Mouse (Mus musculus): ENCODE results near the gene Pxylp1. TPM values are rescaled to one million over a fixed set of nuclear protein-coding genes. Genes with fewer than 3 reads are reported as not detected.

Gene Pxylp1
- polyA plus RNA-seq, 1 experiment, result 4.7 TPM

DNA sequence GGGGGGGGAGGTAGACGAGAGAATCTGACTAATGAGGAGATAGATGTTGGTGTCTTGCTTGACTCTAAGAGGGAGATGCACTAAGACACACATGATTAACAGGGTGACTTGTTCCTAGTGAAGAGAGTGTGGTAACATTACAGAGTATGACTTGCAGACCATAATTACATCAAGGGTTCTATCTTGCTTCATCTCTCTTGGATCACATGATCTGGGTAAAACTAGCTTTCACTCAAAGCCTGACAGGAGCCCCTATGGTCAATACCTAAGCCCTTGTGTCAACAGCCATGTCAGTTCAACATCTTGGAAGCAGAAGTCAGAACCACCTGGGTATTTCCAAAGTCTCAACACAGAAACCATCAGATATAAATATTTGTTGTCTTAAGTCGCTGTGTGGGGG is 99.9 kb downstream of the Pxylp1 start:
- Histone ChIP-seq H3K4me1 (ENCODE audit: control insufficient read depth, insufficient read depth, insufficient read length) (peaks cover 4% of the 10 kb centered on the region; the same call in 1 of the 2 replicates), H3K4me3 (ENCODE audit: extremely low read depth, insufficient read depth, insufficient read length) (no peak overlapping the region), H3K36me3 (ENCODE audit: control insufficient read depth, insufficient read depth, low read length) (no peaks in the 10 kb centered on the region), H3K27ac (ENCODE audit: insufficient read depth, low read length) (no peak overlapping the region), H3K27me3 (ENCODE audit: control insufficient read depth, insufficient read depth, low read length) (no peaks in the 10 kb centered on the region)
- no peak for DNase-seq (ENCODE audit: low read depth in 1 of 2, low spot score in 2 of 2)
- no peak for TF ChIP-seq POLR2A (IDR thresholded peaks at IDR 0.05; ENCODE audit: low read depth, low read length)
- no peak for TF ChIP-seq CTCF (IDR thresholded peaks at IDR 0.05; ENCODE audit: extremely low read depth, insufficient read depth, insufficient read length, insufficient replicate concordance)
- WGBS, result 83% methylated on average over 2 of the region's 2 CpGs

DNA sequence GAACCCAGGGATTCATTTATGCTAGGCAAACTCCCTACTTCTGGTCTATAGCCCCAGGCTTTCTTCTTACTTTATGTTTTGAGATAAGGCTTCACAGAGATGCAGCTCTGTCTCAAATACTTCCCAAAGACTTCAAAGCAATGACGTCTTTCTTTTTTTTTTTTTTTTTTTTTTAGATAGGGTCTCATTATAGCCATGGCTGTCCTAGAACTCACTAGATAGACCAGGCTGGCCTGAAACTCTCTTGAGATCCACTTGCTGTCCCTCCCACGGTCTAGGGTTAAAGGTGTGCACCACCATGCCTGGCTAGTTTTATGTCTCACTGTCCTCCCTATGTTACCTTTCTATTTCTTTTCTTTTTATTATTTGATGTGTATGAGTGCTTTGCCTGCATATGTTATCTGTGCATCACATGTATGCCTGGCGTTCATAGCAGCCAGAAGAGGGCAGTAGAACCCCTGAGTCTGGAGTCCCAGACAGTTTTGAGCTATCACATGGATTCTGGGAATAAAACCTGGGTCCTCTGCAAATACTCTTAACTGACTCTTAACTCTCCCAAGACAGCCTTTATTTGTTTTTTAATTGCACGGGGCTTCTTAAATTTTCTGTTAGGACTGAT is 102.0 kb downstream of the Pxylp1 start:
- H3K4me1 ChIP-seq (ENCODE audit: control insufficient read depth, insufficient read depth, insufficient read length), result peaks cover 6% of the 10 kb centered on the region; the same call in 1 of the 2 replicates
- DNase-seq (ENCODE audit: low read depth in 1 of 2, low spot score in 2 of 2), result no peak
- TF ChIP-seq POLR2A (IDR thresholded peaks at IDR 0.05; ENCODE audit: low read depth, low read length), result no peak
- peak; percentile 11; the same call in 1 of the 2 replicates for TF ChIP-seq CTCF (IDR thresholded peaks at IDR 0.05; ENCODE audit: extremely low read depth, insufficient read depth, insufficient read length, insufficient replicate concordance)

DNA sequence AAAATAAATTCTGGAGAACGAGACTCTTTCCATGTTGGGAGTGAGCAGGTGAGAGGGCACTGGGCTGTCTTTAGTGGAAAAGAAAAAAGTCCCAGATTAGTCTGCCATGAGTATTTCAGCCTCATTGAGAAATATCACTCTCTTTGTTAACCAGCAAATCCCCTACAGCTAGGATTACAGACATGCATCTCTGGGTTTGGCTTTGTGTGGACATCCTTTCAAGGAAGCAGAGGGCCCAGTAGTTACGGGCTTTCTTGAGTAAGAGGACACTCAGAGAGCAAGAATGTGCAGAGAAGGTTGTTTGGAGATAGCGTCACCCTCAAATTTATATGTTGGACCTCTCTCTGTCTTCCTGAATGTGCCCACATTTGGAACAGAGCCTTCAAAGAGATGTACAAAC is 102.6 kb downstream of the Pxylp1 start:
- no peak overlapping the region for H3K27ac ChIP-seq (ENCODE audit: insufficient read depth, low read length)
- no peak for DNase-seq (ENCODE audit: low read depth in 1 of 2, low spot score in 2 of 2)
- TF ChIP-seq CTCF (IDR thresholded peaks at IDR 0.05; ENCODE audit: extremely low read depth, insufficient read depth, insufficient read length, insufficient replicate concordance), result no peak
- no peak for TF ChIP-seq POLR2A (IDR thresholded peaks at IDR 0.05; ENCODE audit: low read depth, low read length)
- 86% methylated on average over 3 of the region's 3 CpGs for WGBS
- H3K4me3 ChIP-seq (ENCODE audit: extremely low read depth, insufficient read depth, insufficient read length), result no peak overlapping the region
- H3K4me1 ChIP-seq (ENCODE audit: control insufficient read depth, insufficient read depth, insufficient read length), result peaks cover 4% of the 10 kb centered on the region; the same call in 1 of the 2 replicates
- H3K36me3 ChIP-seq (ENCODE audit: control insufficient read depth, insufficient read depth, low read length), result no peaks in the 10 kb centered on the region
- H3K27me3 ChIP-seq (ENCODE audit: control insufficient read depth, insufficient read depth, low read length), result no peaks in the 10 kb centered on the region

More for the DNA sequence above, 102.0 kb downstream of the Pxylp1 start:
- no peaks in the 10 kb centered on the region for H3K36me3 ChIP-seq (ENCODE audit: control insufficient read depth, insufficient read depth, low read length)
- no peaks in the 10 kb centered on the region for H3K27me3 ChIP-seq (ENCODE audit: control insufficient read depth, insufficient read depth, low read length)
- no peak overlapping the region for H3K4me3 ChIP-seq (ENCODE audit: extremely low read depth, insufficient read depth, insufficient read length)
- 77% methylated on average over 4 of the region's 4 CpGs for WGBS
- H3K27ac ChIP-seq (ENCODE audit: insufficient read depth, low read length), result no peak overlapping the region

DNA sequence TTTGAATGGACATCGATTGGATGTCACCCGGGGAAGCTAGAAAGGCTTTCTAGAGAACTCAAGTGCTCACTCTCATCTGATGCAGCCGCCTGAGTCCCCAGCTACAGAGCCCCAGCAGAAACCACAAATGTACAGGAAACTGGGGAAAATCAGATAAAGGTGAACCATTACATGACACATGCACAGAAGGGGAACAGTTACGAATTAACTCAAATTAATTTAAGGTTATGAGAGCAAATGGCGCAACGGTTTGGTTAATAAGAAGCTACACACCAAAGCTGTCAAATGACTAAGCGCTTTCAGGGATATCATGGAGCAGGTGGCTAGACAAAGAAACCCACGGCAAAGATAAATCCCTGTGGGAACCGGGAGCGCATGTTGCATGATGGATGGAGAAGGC is 104.7 kb downstream of the Pxylp1 start:
- Histone ChIP-seq H3K27me3 (ENCODE audit: control insufficient read depth, insufficient read depth, low read length) (no peaks in the 10 kb centered on the region), H3K4me3 (ENCODE audit: extremely low read depth, insufficient read depth, insufficient read length) (no peak overlapping the region), H3K36me3 (ENCODE audit: control insufficient read depth, insufficient read depth, low read length) (no peaks in the 10 kb centered on the region), H3K4me1 (ENCODE audit: control insufficient read depth, insufficient read depth, insufficient read length) (peaks cover 4% of the 10 kb centered on the region; the same call in 1 of the 2 replicates), H3K27ac (ENCODE audit: insufficient read depth, low read length) (no peak overlapping the region)
- 19% methylated on average over 10 of the region's 10 CpGs for WGBS
- TF ChIP-seq POLR2A (IDR thresholded peaks at IDR 0.05; ENCODE audit: low read depth, low read length) (no peak), CTCF (IDR thresholded peaks at IDR 0.05; ENCODE audit: extremely low read depth, insufficient read depth, insufficient read length, insufficient replicate concordance) (no peak)
- no peak for DNase-seq (ENCODE audit: low read depth in 1 of 2, low spot score in 2 of 2)

DNA sequence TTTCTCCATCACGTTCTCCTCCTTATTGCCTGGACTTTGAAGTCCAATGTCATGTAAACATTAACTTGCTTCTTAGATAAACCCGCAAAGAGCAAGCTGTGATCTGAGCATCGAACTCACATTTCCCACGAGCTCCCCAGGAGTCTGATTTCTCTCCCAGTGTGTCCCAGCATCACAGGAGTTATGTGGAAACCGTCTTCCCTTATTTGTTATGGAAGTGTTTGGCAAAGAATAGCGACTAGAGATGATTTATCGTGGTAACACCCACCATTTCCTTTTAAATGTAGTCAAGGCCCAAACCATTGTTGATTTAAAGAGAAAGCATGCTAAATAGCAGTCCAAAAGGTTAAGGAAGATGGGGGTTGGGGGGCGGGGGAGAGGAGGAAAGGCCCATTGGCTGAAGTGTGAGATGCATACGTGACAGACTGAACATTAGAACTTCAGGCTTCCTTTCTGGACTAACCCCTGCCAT is 106.6 kb downstream of the Pxylp1 start:
- Histone ChIP-seq H3K4me3 (ENCODE audit: extremely low read depth, insufficient read depth, insufficient read length) (no peak overlapping the region), H3K4me1 (ENCODE audit: control insufficient read depth, insufficient read depth, insufficient read length) (peaks cover 4% of the 10 kb centered on the region; the same call in 1 of the 2 replicates), H3K27me3 (ENCODE audit: control insufficient read depth, insufficient read depth, low read length) (no peaks in the 10 kb centered on the region), H3K27ac (ENCODE audit: insufficient read depth, low read length) (no peak overlapping the region), H3K36me3 (ENCODE audit: control insufficient read depth, insufficient read depth, low read length) (no peaks in the 10 kb centered on the region)
- no peak for DNase-seq (ENCODE audit: low read depth in 1 of 2, low spot score in 2 of 2)
- TF ChIP-seq CTCF (IDR thresholded peaks at IDR 0.05; ENCODE audit: extremely low read depth, insufficient read depth, insufficient read length, insufficient replicate concordance) (no peak), POLR2A (IDR thresholded peaks at IDR 0.05; ENCODE audit: low read depth, low read length) (no peak)
- 30% methylated on average over 9 of the region's 9 CpGs for WGBS

DNA sequence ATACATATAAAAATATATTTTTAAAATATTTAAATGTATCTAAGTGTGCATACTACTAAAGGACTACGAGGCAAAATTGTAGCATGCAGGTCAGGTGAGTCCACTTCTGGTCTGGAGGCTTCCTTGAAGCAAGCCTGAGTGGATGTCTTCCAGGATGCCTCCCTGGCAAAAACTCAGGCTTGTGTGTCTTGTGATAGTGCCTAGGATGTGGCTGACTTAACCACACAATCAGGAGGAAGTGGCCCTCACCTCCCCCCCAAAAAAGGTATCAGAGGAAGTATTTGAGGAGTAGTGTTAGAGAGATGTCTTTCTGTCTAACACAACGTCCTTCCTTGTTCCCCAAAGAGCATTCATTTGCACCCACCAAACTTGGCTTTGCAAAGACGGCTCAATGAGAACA is 107.3 kb downstream of the Pxylp1 start:
- H3K4me3 ChIP-seq (ENCODE audit: extremely low read depth, insufficient read depth, insufficient read length), result no peak overlapping the region
- 8% methylated on average over 3 of the region's 3 CpGs for WGBS
- H3K27me3 ChIP-seq (ENCODE audit: control insufficient read depth, insufficient read depth, low read length), result no peaks in the 10 kb centered on the region
- peaks cover 4% of the 10 kb centered on the region; the same call in 1 of the 2 replicates for H3K4me1 ChIP-seq (ENCODE audit: control insufficient read depth, insufficient read depth, insufficient read length)
- TF ChIP-seq CTCF (IDR thresholded peaks at IDR 0.05; ENCODE audit: extremely low read depth, insufficient read depth, insufficient read length, insufficient replicate concordance), result no peak
- no peak for TF ChIP-seq POLR2A (IDR thresholded peaks at IDR 0.05; ENCODE audit: low read depth, low read length)
- peak in 1 of 2 experiments; percentile 10 for DNase-seq (ENCODE audit: low read depth in 1 of 2, low spot score in 2 of 2)
- H3K27ac ChIP-seq (ENCODE audit: insufficient read depth, low read length), result no peak overlapping the region
- no peaks in the 10 kb centered on the region for H3K36me3 ChIP-seq (ENCODE audit: control insufficient read depth, insufficient read depth, low read length)

DNA sequence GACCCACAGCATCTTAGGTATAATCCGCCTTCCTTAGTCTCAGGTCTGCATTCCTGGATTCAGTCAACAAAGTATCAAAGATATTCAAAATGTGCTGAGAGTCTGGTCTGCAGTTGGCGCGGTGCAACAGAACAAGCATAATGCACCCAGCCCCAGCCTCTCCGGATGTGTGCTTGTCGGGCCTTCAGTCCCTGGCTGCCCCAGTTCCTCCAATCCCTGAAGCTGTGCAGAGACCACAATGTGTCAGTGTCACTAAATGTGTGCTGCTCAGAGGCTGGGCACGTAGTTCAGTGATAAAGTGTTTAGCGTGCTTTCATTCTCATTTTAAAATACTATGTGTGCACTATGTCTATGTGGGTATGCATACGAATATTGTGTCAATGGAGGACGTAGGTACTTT is 108.8 kb downstream of the Pxylp1 start:
- Histone ChIP-seq H3K4me1 (ENCODE audit: control insufficient read depth, insufficient read depth, insufficient read length) (peaks cover 4% of the 10 kb centered on the region; the same call in 1 of the 2 replicates), H3K36me3 (ENCODE audit: control insufficient read depth, insufficient read depth, low read length) (no peaks in the 10 kb centered on the region), H3K27me3 (ENCODE audit: control insufficient read depth, insufficient read depth, low read length) (no peaks in the 10 kb centered on the region), H3K4me3 (ENCODE audit: extremely low read depth, insufficient read depth, insufficient read length) (no peak overlapping the region), H3K27ac (ENCODE audit: insufficient read depth, low read length) (no peak overlapping the region)
- no peak for TF ChIP-seq CTCF (IDR thresholded peaks at IDR 0.05; ENCODE audit: extremely low read depth, insufficient read depth, insufficient read length, insufficient replicate concordance)
- no peak for TF ChIP-seq POLR2A (IDR thresholded peaks at IDR 0.05; ENCODE audit: low read depth, low read length)
- 45% methylated on average over 9 of the region's 9 CpGs for WGBS
- DNase-seq (ENCODE audit: low read depth in 1 of 2, low spot score in 2 of 2), result no peak

Measured in spleen, adult 2 months (tissue).